Mouse (Mus musculus) thymus, postnatal 10 days (tissue): ENCODE results near the gene Eif4e3.
A peak's percentile ranks its signal among the peaks of the same experiment; 100 is the strongest.

ENCODE experiments used
- DNase-seq, 2 experiments: peaks; one replicate each; pipeline ENCODE4 v3.0.0; 2021; ENCODE audit warnings: low spot score in 2 of 2

Gene Eif4e3

GRCm38 (mm10) chr6:99665457-99666317 lies 884 bp downstream of the Eif4e3 start:
- no peak for DNase-seq

GRCm38 (mm10) chr6:99663232-99663631 lies 3.3 kb downstream of the Eif4e3 start:
- no peak for DNase-seq

GRCm38 (mm10) chr6:99660443-99660842 lies 6.1 kb downstream of the Eif4e3 start:
- DNase-seq = peak in 1 of 2 experiments; percentile 58

GRCm38 (mm10) chr6:99658586-99658985 lies 8.0 kb downstream of the Eif4e3 start:
- peak; percentile 65 to 70 for DNase-seq

- DNase-seq = no peak
These were observed 10.5 kb downstream of the Eif4e3 start for GRCm38 (mm10) chr6:99656088-99656487.

GRCm38 (mm10) chr6:99655488-99655887 lies 11.1 kb downstream of the Eif4e3 start:
- DNase-seq = peak; percentile 61 to 66

GRCm38 (mm10) chr6:99654343-99654742 lies 12.2 kb downstream of the Eif4e3 start:
- no peak for DNase-seq

GRCm38 (mm10) chr6:99652341-99652740 lies 14.2 kb downstream of the Eif4e3 start:
- no peak for DNase-seq

GRCm38 (mm10) chr6:99649307-99649706 lies 17.3 kb downstream of the Eif4e3 start:
- no peak for DNase-seq

GRCm38 (mm10) chr6:99646344-99646743 lies 20.2 kb downstream of the Eif4e3 start:
- peak; percentile 61 to 66 for DNase-seq

GRCm38 (mm10) chr6:99644876-99645275 lies 21.7 kb downstream of the Eif4e3 start:
- DNase-seq = peak in 1 of 2 experiments; percentile 46

- no peak for DNase-seq
These were observed 22.2 kb downstream of the Eif4e3 start for GRCm38 (mm10) chr6:99644386-99644785.

- peak; percentile 60 to 64 for DNase-seq
These were observed 23.0 kb downstream of the Eif4e3 start for GRCm38 (mm10) chr6:99643439-99644199.

GRCm38 (mm10) chr6:99637456-99637855 lies 29.1 kb downstream of the Eif4e3 start:
- DNase-seq = peak in 1 of 2 experiments; percentile 62

- DNase-seq = no peak
These were observed 29.8 kb downstream of the Eif4e3 start for GRCm38 (mm10) chr6:99636801-99637200.

GRCm38 (mm10) chr6:99636121-99636520 lies 30.4 kb downstream of the Eif4e3 start:
- DNase-seq = peak in 1 of 2 experiments; percentile 48

GRCm38 (mm10) chr6:99632121-99632980 lies 34.2 kb downstream of the Eif4e3 start:
- DNase-seq = no peak

GRCm38 (mm10) chr6:99631637-99632036 lies 34.9 kb downstream of the Eif4e3 start:
- no peak for DNase-seq

- no peak for DNase-seq
These were observed 36.7 kb downstream of the Eif4e3 start for GRCm38 (mm10) chr6:99629726-99630458.

GRCm38 (mm10) chr6:99626347-99626746 lies 40.2 kb downstream of the Eif4e3 start:
- DNase-seq = no peak

GRCm38 (mm10) chr6:99625803-99626202 lies 40.8 kb downstream of the Eif4e3 start:
- peak in 1 of 2 experiments; percentile 39 for DNase-seq
